Mouse (Mus musculus) kidney, adult 2 months (tissue): ENCODE measurements around the gene Trappc11.

Source experiments
- CTCF ChIP-seq: fragments of 200-500 bp; conservative IDR thresholded peaks from 2 replicates; pipeline ENCODE4 v1.5.1; 2011; ENCODE audit warnings: low read depth, mild to moderate bottlenecking, control low read depth, low read length, moderate library complexity, mixed read lengths; ENCODE audit not compliant: insufficient read depth, insufficient read length
- POLR2A ChIP-seq: fragments of 200-500 bp; IDR thresholded peaks from one replicate; pipeline ENCODE4 v1.6.1; 2011; ENCODE audit warnings: low read depth, low read length, control low read depth

GRCm38 (mm10) chr8:47505431-47505830 lies 27.8 kb downstream of the Trappc11 start:
- TF ChIP-seq CTCF (no peak), POLR2A (no peak)
